8 mouse cellular contexts compared by ENCODE assay signal in the genomic region with DNA sequence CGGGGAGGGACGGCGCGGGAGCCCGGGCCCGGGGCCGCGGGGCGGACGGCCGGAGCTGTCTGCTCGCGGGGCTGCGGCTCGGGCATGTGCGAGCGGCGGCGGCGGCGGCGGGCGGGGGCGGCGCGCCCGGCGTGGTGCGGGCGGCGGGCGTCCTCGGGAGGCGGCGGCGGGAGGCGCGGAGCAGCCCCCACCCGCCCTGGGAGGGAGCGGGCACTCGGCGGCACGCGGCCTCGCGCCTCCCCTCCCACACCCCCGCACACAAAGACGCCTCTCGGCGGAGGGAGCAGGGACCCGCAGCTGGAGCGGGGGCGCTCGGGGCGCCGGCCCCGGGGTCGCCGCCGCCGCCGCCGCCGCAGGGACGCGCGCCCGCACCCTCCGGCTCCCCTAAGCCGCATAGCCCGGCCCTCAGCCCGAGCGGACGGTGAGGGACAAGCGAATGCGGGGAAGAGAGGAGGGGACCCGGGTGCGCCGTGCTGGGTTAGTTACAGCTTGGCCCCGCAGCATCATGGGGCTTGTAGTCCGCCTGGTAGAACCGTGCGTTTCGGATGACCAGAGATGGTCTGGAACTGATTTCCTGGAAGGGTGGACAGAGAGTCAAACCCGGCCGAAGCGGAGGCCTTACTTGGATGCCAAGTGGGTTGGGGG. TPM values are rescaled to one million over a fixed set of nuclear protein-coding genes. Genes with fewer than 3 reads are reported as not detected.
DNase-seq lines count a peak whose midpoint lies in the region; ATAC-seq and TF ChIP-seq lines count a peak whose summit lies in the region.

Gene Ankrd13b (minus strand): TSS at position 88 of the 645 bp plus-strand sequence.

- under 1% methylated on average over 49 of the region's 87 CpGs for WGBS in embryonic facial prominence, embryonic 15.5 days
- 1% methylated on average over 42 of the region's 87 CpGs for WGBS in heart, embryonic 15.5 days
- WGBS in olfactory bulb, adult 2 months, result 7% methylated on average over 86 of the region's 87 CpGs

- H3K4me3 ChIP-seq in embryonic facial prominence, embryonic 15.5 days (replicated peaks), result peak within 1 kb of the TSS; percentile 86
- peak within 1 kb of the TSS; percentile 87 for H3K4me3 ChIP-seq in heart, embryonic 15.5 days
- peak within 1 kb of the TSS; percentile 80 for H3K4me3 ChIP-seq in olfactory bulb, adult 2 months (ENCODE audit: insufficient read depth, low read depth, low read length)

- H3K4me2 ChIP-seq in embryonic facial prominence, embryonic 15.5 days (replicated peaks), result peak within 1 kb of the TSS; percentile 94
- peak within 1 kb of the TSS; percentile 99 for H3K4me2 ChIP-seq in heart, embryonic 15.5 days

- no peaks in the 10 kb centered on the region for H3K27me3 ChIP-seq in embryonic facial prominence, embryonic 15.5 days
- H3K27me3 ChIP-seq in heart, embryonic 15.5 days, result no peaks in the 10 kb centered on the region

- TF ChIP-seq CTCF in olfactory bulb, adult 2 months (IDR thresholded peaks at IDR 0.05; ENCODE audit: insufficient read depth, low read depth, low read length), result no peak

- no peaks in the 10 kb centered on the region for H3K9me3 ChIP-seq in embryonic facial prominence, embryonic 15.5 days (replicated peaks)
- H3K9me3 ChIP-seq in heart, embryonic 15.5 days (replicated peaks), result no peaks in the 10 kb centered on the region

- H3K36me3 ChIP-seq in embryonic facial prominence, embryonic 15.5 days, result no peaks in the 10 kb centered on the region
- no peaks in the 10 kb centered on the region for H3K36me3 ChIP-seq in heart, embryonic 15.5 days

- peak; percentile 62 for DNase-seq in CD4-positive, CD25-positive, alpha-beta regulatory T cell, adult 2 months (ENCODE audit: low read depth, low spot score)
- peak; percentile 85 for DNase-seq in adrenal gland, postnatal 10 days
- DNase-seq in kidney, postnatal 4 days, result peak; percentile 85 to 88
- peak; percentile 66 to 71 for DNase-seq in lung, adult 18-20 months

- H3K4me1 ChIP-seq in embryonic facial prominence, embryonic 15.5 days, result peaks cover 82% of the 10 kb centered on the region
- H3K4me1 ChIP-seq in heart, embryonic 15.5 days (replicated peaks), result peaks cover 64% of the 10 kb centered on the region
- H3K4me1 ChIP-seq in olfactory bulb, adult 2 months (ENCODE audit: control insufficient read depth, insufficient read depth, low read length), result peaks cover 57% of the 10 kb centered on the region

- TF ChIP-seq POLR2A in olfactory bulb, adult 2 months (IDR thresholded peaks at IDR 0.05; ENCODE audit: insufficient read depth, low read depth, low read length), result peak; percentile 51; the same call in 1 of the 2 replicates

- 0 out of 2 replicates have a peak, but pooled peaks have one; percentile 26 for ATAC-seq in embryonic facial prominence, embryonic 15.5 days (ENCODE audit: insufficient number of reproducible peaks, low FRiP score, low TSS enrichment, low read depth)
- peak; percentile 24 for ATAC-seq in heart, embryonic 15.5 days (replicated peaks; ENCODE audit: insufficient number of reproducible peaks, insufficient read depth, low FRiP score, low read depth)
- no peak for ATAC-seq in granulocyte monocyte progenitor cell, adult 5-6 weeks (replicated peaks; ENCODE audit: poor library complexity, severe bottlenecking)

- peak within 1 kb of the TSS; percentile 80 for H3K9ac ChIP-seq in embryonic facial prominence, embryonic 15.5 days
- H3K9ac ChIP-seq in heart, embryonic 15.5 days, result peak within 1 kb of the TSS; percentile 90

- peak within 1 kb of the TSS; percentile 94 for H3K27ac ChIP-seq in embryonic facial prominence, embryonic 15.5 days (replicated peaks)
- H3K27ac ChIP-seq in heart, embryonic 15.5 days, result peak within 1 kb of the TSS; percentile 95
- H3K27ac ChIP-seq in olfactory bulb, adult 2 months (ENCODE audit: insufficient read depth, low read depth, low read length), result peak within 1 kb of the TSS; percentile 74

RNA-seq across cellular contexts. Expression of gene Ankrd13b, which starts in this region (rescaled TPM):
- total RNA-seq in adrenal gland, postnatal 10 days (2021), result 10 to 100 TPM in 1 of 2 experiments, 1 to 10 TPM in 1; 8.3 to 13.4 TPM
- 8.9 and 10.4 TPM in 2 replicates for polyA plus RNA-seq in embryonic facial prominence, embryonic 15.5 days (2015; fragmentation: Nextera tagmentation; extraction: Ambion mirVana)
- 3.2 and 4.9 TPM in 2 replicates for polyA plus RNA-seq in heart, embryonic 15.5 days (2015; fragmentation: Nextera tagmentation; extraction: Ambion mirVana)
- polyA plus RNA-seq in olfactory bulb, adult 2 months (2012; ENCODE audit: insufficient read depth, insufficient read length, low replicate concordance, missing spikeins), result not detected in 2 replicates
- 14.9 and 20.0 TPM in 2 replicates for total RNA-seq in granulocyte monocyte progenitor cell, adult 5-6 weeks (2014; fragmentation: Nextera tagmentation)
- 3.1 and 4.8 TPM in 2 replicates for total RNA-seq in granulocyte monocyte progenitor cell, adult 5-6 weeks (2017)
